Mouse (Mus musculus) heart, postnatal 0 days (tissue): ENCODE measurements around the gene Sft2d1. TPM values are rescaled to one million over a fixed set of nuclear protein-coding genes. Genes with fewer than 3 reads are reported as not detected.
"Not testable (repeated sequence)": the region's sequence is repeated elsewhere in the genome, so short reads cannot be mapped to it uniquely, and the experiment has no call there.

Experiments used
- ATAC-seq: fragments of 200-750 bp; cut with Nextera tagmentation; 2 replicates; pipeline ENCODE4 v1.8.0; 2017; ENCODE audit warnings: low read depth, moderate number of reproducible peaks, moderate library complexity; ENCODE audit not compliant: insufficient read depth
- DNase-seq: peaks from one replicate; pipeline ENCODE4 v3.0.0-alpha.2; 2016; ENCODE audit warnings: low spot score
- H3K27ac ChIP-seq: fragments of 300-500 bp; sonication (generic); 2 replicates; pipeline ENCODE4 v1.5.1; 2014; ENCODE audit warnings: low read depth, mild to moderate bottlenecking
- H3K27me3 ChIP-seq: fragments of 300-500 bp; sonication (generic); 2 replicates; pipeline ENCODE4 v1.6.1; 2014; ENCODE audit warnings: low read length, mixed read lengths; ENCODE audit not compliant: control insufficient read depth, insufficient read depth
- H3K36me3 ChIP-seq: fragments of 300-500 bp; sonication (generic); replicated peaks from 2 replicates; pipeline ENCODE4 v1.6.1; 2014; ENCODE audit warnings: low read length, mixed read lengths; ENCODE audit not compliant: control insufficient read depth, insufficient read depth
- H3K4me1 ChIP-seq: fragments of 300-500 bp; sonication (generic); 2 replicates; pipeline ENCODE4 v1.6.1; 2014; ENCODE audit warnings: antibody characterized with exemption; ENCODE audit not compliant: control insufficient read depth, insufficient read depth
- H3K4me2 ChIP-seq: fragments of 300-500 bp; sonication (generic); 2 replicates; pipeline ENCODE4 v1.6.1; 2014; ENCODE audit warnings: low read depth, mild to moderate bottlenecking, low read length, moderate library complexity
- H3K4me3 ChIP-seq: fragments of 300-500 bp; sonication (generic); 2 replicates; pipeline ENCODE4 v1.5.1; 2014; ENCODE audit warnings: low read depth, low read length
- H3K9ac ChIP-seq: fragments of 300-500 bp; sonication (generic); replicated peaks from 2 replicates; pipeline ENCODE4 v1.6.1; 2014; ENCODE audit warnings: low read depth, low read length, mixed read lengths
- H3K9me3 ChIP-seq: fragments of 300-500 bp; sonication (generic); replicated peaks from 2 replicates; pipeline ENCODE4 v1.6.1; 2016; ENCODE audit warnings: low read length; ENCODE audit not compliant: control insufficient read depth
- CTCF ChIP-seq: IDR thresholded peaks from 2 replicates; pipeline ENCODE4 v1.5.1; 2016; ENCODE audit warnings: antibody characterized with exemption, control low read depth, low read depth
- EP300 ChIP-seq: IDR thresholded peaks from 2 replicates; pipeline ENCODE4 v1.6.1; 2016; ENCODE audit warnings: antibody characterized with exemption, low read depth
- WGBS: fragments of 180-500 bp; shearing (Covaris S2); extraction: QIAGEN DNeasy Blood & Tissue Kit; methylation state at CpG from one replicate; pipeline ENCODE4 v1.1.7; 2014; 5-methylcytosine and 5-hydroxymethylcytosine counted together
- polyA plus RNA-seq: library from polyadenylated mRNA; unstranded; fragments of >200 nt; fragmentation: Nextera tagmentation; extraction: Ambion mirVana; gene quantifications from 2 replicates; pipeline ENCODE4 v1.2.1, GENCODE M21; 2015
- total RNA-seq: library from RNA; depleted of rRNA; stranded (reverse); fragments of >200 nt; gene quantifications from 2 replicates; pipeline ENCODE4 v1.2.3, GENCODE M21; 2014; ENCODE audit warnings: low replicate concordance

Sft2d1 gene
- total and polyA plus RNA-seq, 2 experiments from 2014 or later = 54.4 to 68.5 TPM

GRCm38 (mm10) chr17:8303671-8304070 is 7.2 kb upstream of the Sft2d1 start:
- no peak for ATAC-seq
- no peak overlapping the region for H3K4me3 ChIP-seq

GRCm38 (mm10) chr17:8305801-8306200 is 5.1 kb upstream of the Sft2d1 start:
- no peak overlapping the region for H3K9ac ChIP-seq
- no peaks in the 10 kb centered on the region for H3K36me3 ChIP-seq
- DNase-seq = no peak
- peak; percentile 30; the same call in 1 of the 2 replicates for ATAC-seq
- no peak overlapping the region for H3K4me2 ChIP-seq
- H3K4me3 ChIP-seq = no peak overlapping the region
- H3K9me3 ChIP-seq = no peaks in the 10 kb centered on the region
- no peak overlapping the region for H3K27ac ChIP-seq
- WGBS = 26% methylated on average over 3 of the region's 3 CpGs
- peak; percentile 42 for TF ChIP-seq CTCF
- no peak for TF ChIP-seq EP300
- no peaks in the 10 kb centered on the region for H3K4me1 ChIP-seq
- H3K27me3 ChIP-seq = no peaks in the 10 kb centered on the region

More at GRCm38 (mm10) chr17:8303671-8304070, 7.2 kb upstream of the Sft2d1 start:
- Histone ChIP-seq H3K9ac (no peak overlapping the region), H3K4me2 (no peak overlapping the region), H3K27me3 (no peaks in the 10 kb centered on the region), H3K9me3 (no peaks in the 10 kb centered on the region), H3K4me1 (no peaks in the 10 kb centered on the region), H3K27ac (no peak overlapping the region), H3K36me3 (0 out of 2 replicates have a peak, but pooled peaks cover 7% of the 10 kb centered on the region)
- TF ChIP-seq EP300 = no peak
- TF ChIP-seq CTCF = no peak
- no peak for DNase-seq
- 64% methylated on average over 5 of the region's 5 CpGs for WGBS

GRCm38 (mm10) chr17:8311751-8312150 is 849 bp downstream of the Sft2d1 start:
- Histone ChIP-seq H3K36me3 (no peaks in the 10 kb centered on the region), H3K27me3 (no peaks in the 10 kb centered on the region), H3K27ac (peak overlapping the region; percentile 78; the same call in 1 of the 2 replicates), H3K4me3 (peak overlapping the region; percentile 96), H3K9me3 (no peaks in the 10 kb centered on the region), H3K9ac (peak overlapping the region; percentile 74), H3K4me2 (peak overlapping the region; percentile 83), H3K4me1 (peaks cover 3% of the 10 kb centered on the region; the same call in 1 of the 2 replicates)
- ATAC-seq (no peak), DNase-seq (no peak)
- 35% methylated on average over 3 of the region's 3 CpGs for WGBS
- TF ChIP-seq EP300 (no peak), CTCF (no peak)

GRCm38 (mm10) chr17:8313976-8314375 is 3.1 kb downstream of the Sft2d1 start:
- Histone ChIP-seq H3K4me2 (no peak overlapping the region), H3K9me3 (no peaks in the 10 kb centered on the region), H3K27me3 (no peaks in the 10 kb centered on the region), H3K4me1 (peaks cover 3% of the 10 kb centered on the region; the same call in 1 of the 2 replicates), H3K4me3 (no peak overlapping the region), H3K9ac (no peak overlapping the region), H3K36me3 (no peaks in the 10 kb centered on the region), H3K27ac (no peak overlapping the region)
- WGBS = 82% methylated on average over 3 of the region's 3 CpGs
- no peak for ATAC-seq
- DNase-seq = no peak
- TF ChIP-seq CTCF (no peak), EP300 (no peak)

DNA sequence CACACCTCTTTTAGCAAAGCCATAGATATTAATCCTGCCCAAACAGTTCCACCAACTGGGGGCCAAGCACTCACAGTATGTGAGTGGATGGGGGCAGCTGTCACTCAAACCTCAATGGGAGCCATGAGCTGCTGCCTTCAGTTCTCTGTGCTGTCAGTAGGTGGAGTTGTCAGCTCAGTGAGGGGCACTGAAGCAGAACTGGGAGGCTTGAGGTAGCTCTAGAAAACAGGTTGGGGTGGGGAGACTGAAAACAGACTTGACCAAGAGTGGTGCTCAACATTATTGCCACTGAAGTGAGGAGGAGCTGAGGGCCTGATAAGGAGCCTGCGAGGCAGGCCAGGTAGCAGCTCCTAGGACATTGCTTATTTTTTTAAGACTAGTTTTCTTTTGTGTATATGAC is 5.3 kb downstream of the Sft2d1 start:
- Histone ChIP-seq H3K36me3 (no peaks in the 10 kb centered on the region), H3K9me3 (no peaks in the 10 kb centered on the region), H3K4me3 (no peak overlapping the region), H3K9ac (no peak overlapping the region), H3K4me1 (peaks cover 3% of the 10 kb centered on the region; the same call in 1 of the 2 replicates), H3K27me3 (no peaks in the 10 kb centered on the region), H3K27ac (no peak overlapping the region), H3K4me2 (no peak overlapping the region)
- 56% methylated on average over 1 of the region's 1 CpGs for WGBS
- ATAC-seq = no peak
- TF ChIP-seq CTCF (peak; percentile 57), EP300 (no peak)
- no peak for DNase-seq

DNA sequence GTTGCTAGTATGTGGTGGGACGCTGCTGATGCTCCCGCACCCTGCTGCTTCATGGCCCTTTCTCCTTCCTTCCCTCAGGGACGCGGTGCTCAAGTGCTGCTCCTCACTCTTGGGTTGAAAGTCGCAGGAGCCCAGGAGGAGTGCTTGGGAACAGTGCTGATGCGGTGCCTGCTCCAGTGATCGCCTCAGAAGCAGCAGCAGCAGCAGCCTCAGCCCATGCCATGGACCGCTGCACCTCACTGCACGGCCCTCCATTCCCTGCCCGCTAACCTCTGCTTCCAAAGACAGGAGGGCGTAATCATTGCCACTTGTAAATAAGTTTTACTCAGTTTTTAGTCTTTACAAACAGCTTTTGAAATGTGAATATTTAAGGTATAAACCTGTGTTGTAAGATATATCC is 16.0 kb downstream of the Sft2d1 start:
- ATAC-seq, DNase-seq, H3K27me3 ChIP-seq, H3K9me3 ChIP-seq, H3K27ac ChIP-seq, H3K9ac ChIP-seq, H3K4me2 ChIP-seq, H3K4me3 ChIP-seq, H3K4me1 ChIP-seq: not testable (repeated sequence)
- WGBS = 86% methylated on average over 9 of the region's 11 CpGs
- peaks cover 16% of the 10 kb centered on the region for H3K36me3 ChIP-seq
